In genomic region chr7:73785815-73786214, GRCm38 (mm10) we compare ENCODE assay signal across 29 mouse cellular contexts. TPM values are rescaled to one million over a fixed set of nuclear protein-coding genes. Genes with fewer than 3 reads are reported as not detected.
"Had no signal": no experiment of that assay in that cellular context is flagged by ENCODE, and none has a peak within 500 bp of the region (broad histone marks: within the 10 kb centered on the region; RNA-seq: fewer than 3 reads in every experiment).

No protein-coding gene starts in this region.

- H3K4me3 ChIP-seq: embryonic facial prominence, embryonic 10.5 days; embryonic facial prominence, embryonic 12.5 days; embryonic facial prominence, embryonic 13.5 days; embryonic facial prominence, embryonic 15.5 days; erythroblast, embryonic 14.5 days; forebrain, embryonic 10.5 days; forebrain, embryonic 12.5 days; forebrain, embryonic 13.5 days; forebrain, embryonic 15.5 days; gastrocnemius, adult 2 months; heart, adult 2 months had no signal

- H3K9me3 ChIP-seq: embryonic facial prominence, embryonic 10.5 days; embryonic facial prominence, embryonic 12.5 days; embryonic facial prominence, embryonic 13.5 days; embryonic facial prominence, embryonic 15.5 days; forebrain, embryonic 10.5 days; forebrain, embryonic 12.5 days; forebrain, embryonic 13.5 days; forebrain, embryonic 15.5 days had no signal

- H3K27me3 ChIP-seq: embryonic facial prominence, embryonic 12.5 days; embryonic facial prominence, embryonic 13.5 days; embryonic facial prominence, embryonic 15.5 days; forebrain, embryonic 12.5 days; forebrain, embryonic 13.5 days; forebrain, embryonic 15.5 days had no signal

- H3K4me1 ChIP-seq: embryonic facial prominence, embryonic 10.5 days; embryonic facial prominence, embryonic 12.5 days; embryonic facial prominence, embryonic 13.5 days; embryonic facial prominence, embryonic 15.5 days; forebrain, embryonic 10.5 days; forebrain, embryonic 12.5 days; forebrain, embryonic 13.5 days; forebrain, embryonic 15.5 days had no signal

- H3K27ac ChIP-seq: embryonic facial prominence, embryonic 10.5 days; embryonic facial prominence, embryonic 12.5 days; embryonic facial prominence, embryonic 13.5 days; embryonic facial prominence, embryonic 15.5 days; forebrain, embryonic 10.5 days; forebrain, embryonic 12.5 days; forebrain, embryonic 13.5 days; forebrain, embryonic 15.5 days; gastrocnemius, adult 2 months; heart, adult 2 months had no signal

- H3K9ac ChIP-seq: embryonic facial prominence, embryonic 12.5 days; embryonic facial prominence, embryonic 13.5 days; embryonic facial prominence, embryonic 15.5 days; forebrain, embryonic 12.5 days; forebrain, embryonic 13.5 days; forebrain, embryonic 15.5 days; forebrain, postnatal 0 days had no signal

- ATAC-seq: forebrain, embryonic 13.5 days; forebrain, embryonic 14.5 days; forebrain, embryonic 15.5 days; forebrain, embryonic 16.5 days; forebrain, postnatal 0 days had no signal

- H3K36me3 ChIP-seq: embryonic facial prominence, embryonic 10.5 days; embryonic facial prominence, embryonic 12.5 days; embryonic facial prominence, embryonic 13.5 days; embryonic facial prominence, embryonic 15.5 days; forebrain, embryonic 10.5 days; forebrain, embryonic 12.5 days; forebrain, embryonic 15.5 days had no signal

- H3K4me2 ChIP-seq: embryonic facial prominence, embryonic 12.5 days; embryonic facial prominence, embryonic 13.5 days; embryonic facial prominence, embryonic 15.5 days; forebrain, embryonic 12.5 days; forebrain, embryonic 13.5 days; forebrain, embryonic 15.5 days had no signal

- DNase-seq: cerebellum, adult 2 months; cerebellum, adult 8-10 months; cerebellum, adult 9-10 months; cerebellum, adult 9-11 months; cerebellum, postnatal 10 days; cerebellum, postnatal 14 days; cerebellum, postnatal 25 days; cerebellum, postnatal 36 days; embryo, embryonic 11 days; forebrain, postnatal 0 days; gastrocnemius, adult 2 months; gastrocnemius, postnatal 10 days; gastrocnemius, postnatal 14 days; gastrocnemius, postnatal 25 days; gastrocnemius, postnatal 36 days; heart, adult 11 months; heart, adult 18-20 months; heart, adult 2 months had no signal

RNA-seq across cellular contexts. Expression of gene Fam174b, which starts 45.7 kb away (rescaled TPM):
- polyA plus RNA-seq: erythroblast, embryonic 14.5 days had no signal
